Mouse (Mus musculus) limb, embryonic 12.5 days (tissue): Measurements from ENCODE around the gene 1700088E04Rik. TPM values are rescaled to one million over a fixed set of nuclear protein-coding genes. Genes with fewer than 3 reads are reported as not detected.

Source experiments
- ATAC-seq: fragments of 200-750 bp; cut with Nextera tagmentation; 2 replicates; pipeline ENCODE4 v1.8.0; 2017; ENCODE audit warnings: low read depth, moderate TSS enrichment; ENCODE audit not compliant: insufficient number of reproducible peaks, insufficient read depth, low FRiP score, low TSS enrichment
- H3K27ac ChIP-seq: fragments of 300-500 bp; sonication (generic); 2 replicates; pipeline ENCODE4 v1.5.1; 2016; ENCODE audit warnings: mild to moderate bottlenecking, moderate library complexity
- H3K27me3 ChIP-seq: fragments of 300-500 bp; sonication (generic); 2 replicates; pipeline ENCODE4 v1.6.1; 2016; ENCODE audit warnings: mild to moderate bottlenecking, moderate library complexity
- H3K36me3 ChIP-seq: fragments of 300-500 bp; sonication (generic); 2 replicates; pipeline ENCODE4 v1.6.1; 2016; ENCODE audit warnings: mild to moderate bottlenecking, moderate library complexity
- H3K4me1 ChIP-seq: fragments of 300-500 bp; sonication (generic); replicated peaks from 2 replicates; pipeline ENCODE4 v1.6.1; 2016
- H3K4me2 ChIP-seq: fragments of 300-500 bp; sonication (generic); 2 replicates; pipeline ENCODE4 v1.6.1; 2016; ENCODE audit warnings: mild to moderate bottlenecking, moderate library complexity
- H3K4me3 ChIP-seq: fragments of 300-500 bp; sonication (generic); replicated peaks from 2 replicates; pipeline ENCODE4 v1.5.1; 2016; ENCODE audit warnings: mild to moderate bottlenecking
- H3K9ac ChIP-seq: fragments of 300-500 bp; sonication (generic); replicated peaks from 2 replicates; pipeline ENCODE4 v1.6.1; 2016; ENCODE audit warnings: mild to moderate bottlenecking, moderate library complexity
- H3K9me3 ChIP-seq: fragments of 300-500 bp; sonication (generic); 2 replicates; pipeline ENCODE4 v1.6.1; 2016; ENCODE audit warnings: mild to moderate bottlenecking, moderate library complexity
- WGBS: fragments of 180-500 bp; shearing (Covaris S2); methylation state at CpG from one replicate; pipeline ENCODE4 v1.1.7; 2016; 5-methylcytosine and 5-hydroxymethylcytosine counted together
- polyA plus RNA-seq: library from polyadenylated mRNA; unstranded; fragments of >200 nt; fragmentation: Nextera tagmentation; extraction: Ambion mirVana; gene quantifications from 2 replicates; pipeline ENCODE4 v1.2.1, GENCODE M21; 2016

The 1700088E04Rik gene
- polyA plus RNA-seq, 1 experiment from 2014 or later = 8.4 TPM

DNA sequence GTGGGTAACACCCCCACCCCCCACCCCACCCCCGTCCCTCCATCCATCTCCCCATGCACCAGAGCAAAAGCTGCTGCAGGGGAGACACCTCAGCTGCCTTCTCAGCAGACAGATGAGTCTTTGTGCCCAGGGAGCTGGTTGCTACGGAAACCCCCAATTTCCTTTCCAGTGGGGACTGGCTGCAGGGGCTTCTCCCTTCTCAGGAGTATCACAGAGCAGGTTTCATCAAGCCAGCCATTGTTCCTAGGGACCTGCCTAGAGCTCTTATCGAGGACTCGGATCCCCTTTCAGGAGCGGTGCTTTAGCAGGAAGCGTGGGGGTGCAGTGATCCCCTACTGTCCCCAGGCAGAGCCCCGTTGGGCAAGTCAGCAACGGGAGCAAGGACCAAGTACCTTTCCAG, 10.8 kb upstream of the 1700088E04Rik start:
- Histone ChIP-seq H3K9ac (no peak overlapping the region), H3K4me3 (no peak overlapping the region), H3K36me3 (peaks cover 57% of the 10 kb centered on the region), H3K27ac (peak overlapping the region; percentile 79), H3K4me1 (peaks cover 5% of the 10 kb centered on the region), H3K9me3 (no peaks in the 10 kb centered on the region), H3K4me2 (no peak overlapping the region; the same call in 1 of the 2 replicates), H3K27me3 (peaks cover 9% of the 10 kb centered on the region; the same call in 1 of the 2 replicates)
- WGBS = 71% methylated on average over 8 of the region's 8 CpGs
- no peak for ATAC-seq

DNA sequence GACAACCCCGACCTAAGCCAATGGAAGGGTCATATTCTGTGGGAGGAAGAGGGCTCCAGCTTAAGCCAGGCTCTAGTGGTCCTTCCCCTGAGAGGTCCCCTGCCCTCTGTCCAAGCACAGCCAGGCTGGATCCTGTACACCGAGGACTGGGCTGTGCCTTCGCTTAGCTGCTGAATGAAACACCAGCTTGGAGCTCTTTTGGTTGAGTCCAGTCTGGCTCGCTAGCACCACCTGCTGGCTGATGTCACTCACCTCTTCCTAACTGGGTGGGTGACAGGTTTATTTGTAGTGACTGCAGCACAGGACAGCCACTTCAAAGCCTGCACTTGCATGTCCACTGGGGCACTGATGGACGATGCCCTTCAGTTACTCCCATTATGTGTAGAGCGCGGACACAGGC, 7.5 kb upstream of the 1700088E04Rik start:
- no peak overlapping the region for H3K4me3 ChIP-seq
- no peaks in the 10 kb centered on the region for H3K9me3 ChIP-seq
- H3K4me2 ChIP-seq = no peak overlapping the region
- no peak overlapping the region for H3K27ac ChIP-seq
- H3K27me3 ChIP-seq = no peaks in the 10 kb centered on the region
- peaks cover 5% of the 10 kb centered on the region for H3K4me1 ChIP-seq
- H3K36me3 ChIP-seq = peaks cover 88% of the 10 kb centered on the region
- no peak overlapping the region for H3K9ac ChIP-seq
- ATAC-seq = peak; percentile 44; the same call in 1 of the 2 replicates
- 49% methylated on average over 7 of the region's 7 CpGs for WGBS

GRCm38 (mm10) chr15:79145522-79145921, 4.5 kb upstream of the 1700088E04Rik start:
- WGBS = 89% methylated on average over 7 of the region's 7 CpGs
- Histone ChIP-seq H3K4me1 (peaks cover 14% of the 10 kb centered on the region), H3K9me3 (no peaks in the 10 kb centered on the region), H3K4me3 (no peak overlapping the region), H3K4me2 (no peak overlapping the region), H3K36me3 (peaks cover 62% of the 10 kb centered on the region), H3K9ac (no peak overlapping the region), H3K27ac (no peak overlapping the region), H3K27me3 (no peaks in the 10 kb centered on the region)
- ATAC-seq = no peak

- no peak overlapping the region for H3K4me3 ChIP-seq
- no peaks in the 10 kb centered on the region for H3K27me3 ChIP-seq
- no peaks in the 10 kb centered on the region for H3K9me3 ChIP-seq
- no peak overlapping the region for H3K9ac ChIP-seq
- peaks cover 17% of the 10 kb centered on the region for H3K4me1 ChIP-seq
- no peak for ATAC-seq
- peaks cover 51% of the 10 kb centered on the region for H3K36me3 ChIP-seq
- WGBS = 87% methylated on average over 8 of the region's 8 CpGs
- no peak overlapping the region for H3K4me2 ChIP-seq
- no peak overlapping the region for H3K27ac ChIP-seq
Observed at GRCm38 (mm10) chr15:79144021-79144420, 3.0 kb upstream of the 1700088E04Rik start.

DNA sequence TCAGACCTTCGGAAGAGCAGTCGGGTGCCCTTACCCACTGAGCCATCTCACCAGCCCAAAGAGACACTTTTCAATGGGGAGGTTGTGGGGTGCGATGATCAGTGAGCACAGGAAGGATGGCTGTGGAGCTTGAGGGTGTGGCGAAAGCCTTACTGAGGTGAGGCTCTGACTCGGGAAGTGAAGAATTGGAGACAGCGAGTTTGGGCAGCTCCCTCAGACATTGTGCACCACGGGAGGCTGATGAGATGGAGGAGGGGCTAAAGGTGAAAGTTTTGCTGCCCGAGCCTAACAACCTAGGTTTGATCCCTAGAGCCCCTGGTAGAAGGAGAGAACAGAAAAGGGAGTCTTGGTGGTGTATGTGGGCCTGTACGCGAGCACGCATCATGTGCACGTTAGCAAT, 2.3 kb upstream of the 1700088E04Rik start:
- no peaks in the 10 kb centered on the region for H3K9me3 ChIP-seq
- H3K4me1 ChIP-seq = peaks cover 17% of the 10 kb centered on the region
- peaks cover 44% of the 10 kb centered on the region for H3K36me3 ChIP-seq
- ATAC-seq = no peak
- WGBS = 83% methylated on average over 12 of the region's 12 CpGs
- H3K27ac ChIP-seq = no peak overlapping the region
- no peak overlapping the region for H3K4me2 ChIP-seq
- H3K9ac ChIP-seq = no peak overlapping the region
- no peak overlapping the region for H3K4me3 ChIP-seq
- H3K27me3 ChIP-seq = no peaks in the 10 kb centered on the region

DNA sequence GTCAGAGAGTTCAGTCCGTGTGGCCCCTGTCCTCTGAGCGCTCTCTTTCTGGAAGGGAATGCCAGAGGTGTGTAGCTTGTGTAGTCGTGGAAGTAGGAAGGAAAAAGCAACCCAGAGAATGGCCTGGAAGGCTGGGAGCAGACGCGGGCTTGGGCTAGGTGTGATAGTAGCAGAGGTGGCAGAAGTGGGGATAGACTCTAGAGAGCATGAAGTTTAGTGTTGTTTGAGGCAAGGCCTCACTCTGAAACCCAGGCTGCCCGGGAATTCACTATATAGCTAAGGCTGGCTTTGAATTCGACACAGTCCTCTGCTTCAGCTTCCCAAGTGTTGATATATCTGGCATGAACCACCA, 489 bp upstream of the 1700088E04Rik start:
- peak overlapping the region; percentile 71 for H3K9ac ChIP-seq
- no peak; the same call in 1 of the 2 replicates for ATAC-seq
- H3K27me3 ChIP-seq = no peaks in the 10 kb centered on the region
- H3K4me1 ChIP-seq = peaks cover 17% of the 10 kb centered on the region
- peak overlapping the region; percentile 97 for H3K4me2 ChIP-seq
- H3K27ac ChIP-seq = no peak overlapping the region
- H3K9me3 ChIP-seq = no peaks in the 10 kb centered on the region
- H3K36me3 ChIP-seq = peaks cover 28% of the 10 kb centered on the region
- H3K4me3 ChIP-seq = peak overlapping the region; percentile 80
- whole genome bisulfite sequencing = 0% methylated on average over 7 of the region's 7 CpGs

- Histone ChIP-seq H3K9ac (no peak overlapping the region), H3K9me3 (no peaks in the 10 kb centered on the region), H3K27me3 (no peaks in the 10 kb centered on the region), H3K4me1 (peaks cover 35% of the 10 kb centered on the region), H3K27ac (no peak overlapping the region), H3K36me3 (peaks cover 11% of the 10 kb centered on the region), H3K4me3 (no peak overlapping the region), H3K4me2 (no peak overlapping the region)
- no peak for ATAC-seq
- 62% methylated on average over 10 of the region's 10 CpGs for WGBS
Observed at GRCm38 (mm10) chr15:79139640-79140039, 1.4 kb downstream of the 1700088E04Rik start.

- no peaks in the 10 kb centered on the region for H3K9me3 ChIP-seq
- H3K4me2 ChIP-seq = no peak overlapping the region; the same call in 1 of the 2 replicates
- H3K27me3 ChIP-seq = no peaks in the 10 kb centered on the region
- peak overlapping the region; percentile 65 for H3K27ac ChIP-seq
- peaks cover 38% of the 10 kb centered on the region for H3K36me3 ChIP-seq
- H3K4me3 ChIP-seq = no peak overlapping the region
- peak; percentile 17; the same call in 1 of the 2 replicates for ATAC-seq
- no peak overlapping the region for H3K9ac ChIP-seq
- H3K4me1 ChIP-seq = peaks cover 27% of the 10 kb centered on the region
- WGBS = 52% methylated on average over 11 of the region's 11 CpGs
Observed at GRCm38 (mm10) chr15:79135783-79136575, 5.1 kb downstream of the 1700088E04Rik start.

GRCm38 (mm10) chr15:79135332-79135731, 5.7 kb downstream of the 1700088E04Rik start:
- H3K9ac ChIP-seq = 0 out of 2 replicates have a peak overlapping the region, but pooled peaks have one; percentile 34
- H3K36me3 ChIP-seq = peaks cover 45% of the 10 kb centered on the region
- H3K4me2 ChIP-seq = no peak overlapping the region; the same call in 1 of the 2 replicates
- peak overlapping the region; percentile 65 for H3K27ac ChIP-seq
- no peaks in the 10 kb centered on the region for H3K27me3 ChIP-seq
- H3K4me3 ChIP-seq = no peak overlapping the region
- ATAC-seq = no peak
- no peaks in the 10 kb centered on the region for H3K9me3 ChIP-seq
- WGBS = 75% methylated on average over 9 of the region's 9 CpGs
- H3K4me1 ChIP-seq = peaks cover 22% of the 10 kb centered on the region

DNA sequence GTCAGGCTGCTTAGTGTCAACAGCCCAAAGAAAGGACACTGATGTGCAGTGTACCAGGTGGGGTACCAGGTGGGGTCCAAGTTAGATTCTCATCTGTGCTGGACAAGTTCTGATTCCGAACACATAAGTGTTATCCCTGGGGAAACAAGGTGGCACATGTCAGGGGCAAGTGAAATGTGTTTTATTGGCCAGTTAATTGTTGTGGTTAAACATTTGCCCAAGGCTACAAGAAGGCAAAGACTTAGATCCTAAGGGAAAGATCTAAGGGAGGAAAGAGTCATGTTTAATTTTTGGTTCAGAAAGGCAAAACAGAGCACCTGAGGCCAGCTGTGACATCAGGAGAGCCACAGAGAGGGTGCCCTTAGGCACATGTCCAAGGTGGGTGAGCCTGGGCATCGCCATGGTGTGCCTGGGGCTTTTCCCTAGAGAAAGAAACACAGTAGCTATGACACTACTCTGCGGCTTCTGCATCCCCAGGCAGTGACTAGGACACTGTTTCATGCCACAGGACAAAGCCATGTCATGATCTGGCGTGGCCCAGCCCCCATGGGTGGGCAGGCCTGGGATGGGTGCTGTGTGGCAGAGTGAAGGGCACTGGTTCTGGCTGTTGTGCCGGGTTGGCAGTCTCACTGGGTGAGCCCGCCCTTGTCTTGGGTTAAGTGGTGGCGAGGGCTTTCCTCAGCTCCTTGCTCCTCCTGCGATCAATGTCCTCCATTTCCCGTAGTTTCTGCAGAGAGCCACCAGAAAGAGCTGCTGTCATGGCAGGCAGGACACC, 6.4 kb downstream of the 1700088E04Rik start:
- Histone ChIP-seq H3K27me3 (no peaks in the 10 kb centered on the region), H3K36me3 (peaks cover 51% of the 10 kb centered on the region), H3K9ac (0 out of 2 replicates have a peak overlapping the region, but pooled peaks have one; percentile 34), H3K27ac (peak overlapping the region; percentile 65), H3K4me3 (no peak overlapping the region), H3K9me3 (no peaks in the 10 kb centered on the region), H3K4me1 (peaks cover 21% of the 10 kb centered on the region), H3K4me2 (no peak overlapping the region)
- 86% methylated on average over 9 of the region's 9 CpGs for WGBS
- ATAC-seq = no peak

- peaks cover 64% of the 10 kb centered on the region for H3K36me3 ChIP-seq
- H3K27ac ChIP-seq = no peak overlapping the region
- no peaks in the 10 kb centered on the region for H3K27me3 ChIP-seq
- 80% methylated on average over 6 of the region's 6 CpGs for WGBS
- peaks cover 21% of the 10 kb centered on the region for H3K4me1 ChIP-seq
- H3K4me2 ChIP-seq = no peak overlapping the region
- ATAC-seq = no peak
- H3K4me3 ChIP-seq = no peak overlapping the region
- 0 out of 2 replicates have a peak, but pooled peaks cover under 1% of the 10 kb centered on the region for H3K9me3 ChIP-seq
- H3K9ac ChIP-seq = no peak overlapping the region
Observed at GRCm38 (mm10) chr15:79133191-79133661, 7.8 kb downstream of the 1700088E04Rik start.
